Mouse (Mus musculus) subcutaneous adipose tissue, adult 2 months (tissue): ENCODE results near the gene Rbm34. TPM values are rescaled to one million over a fixed set of nuclear protein-coding genes. Genes with fewer than 3 reads are reported as not detected.

ENCODE experiments used
- polyA plus RNA-seq: library from polyadenylated mRNA; depleted of rRNA; stranded (reverse); fragments of >200 nt; gene quantifications from 2 replicates; pipeline ENCODE4 v1.2.3, GENCODE M21; 2012; ENCODE audit warnings: low replicate concordance; rRNA removed

Rbm34 gene
- polyA plus RNA-seq = 1.8 and 3.6 TPM in 2 replicates

DNA sequence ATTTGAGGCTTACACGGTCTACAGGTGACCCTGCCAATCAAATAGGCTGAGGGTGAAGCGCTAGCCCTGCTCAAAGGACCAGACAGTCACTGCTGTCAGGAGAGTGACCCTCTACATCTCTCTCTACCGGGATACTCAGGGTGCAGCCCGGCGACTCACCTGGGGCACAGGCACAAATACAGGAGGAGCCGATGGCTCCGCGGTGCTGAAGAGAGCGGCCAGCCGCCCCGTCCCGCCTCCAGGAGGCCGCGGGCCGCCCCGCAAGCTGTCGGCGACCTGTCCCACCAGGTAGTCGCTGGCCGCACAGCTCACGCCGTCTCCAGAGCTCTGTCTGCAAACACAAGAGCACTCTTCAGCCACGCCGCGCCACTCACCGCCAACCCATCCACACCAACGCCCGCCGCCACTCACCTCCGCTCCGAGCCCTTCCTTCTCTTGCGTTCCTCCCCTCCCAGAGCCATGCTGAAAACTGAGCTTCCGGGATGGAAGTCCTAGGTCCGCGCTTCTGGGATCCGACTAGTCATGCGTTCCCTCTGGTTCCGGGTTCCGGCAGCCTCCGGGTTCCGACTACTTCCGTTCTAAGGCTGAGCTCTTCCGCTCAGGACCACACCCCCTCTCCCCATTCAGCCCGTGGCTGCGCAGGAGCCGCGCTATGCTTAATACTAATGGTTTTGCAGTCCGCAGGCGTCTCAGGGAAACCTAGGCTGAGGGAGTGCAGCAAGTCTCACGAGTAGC lies at the start of gene Rbm34:
Rbm34 (minus strand) TSS at position 493 of the 735 bp plus-strand sequence.

DNA sequence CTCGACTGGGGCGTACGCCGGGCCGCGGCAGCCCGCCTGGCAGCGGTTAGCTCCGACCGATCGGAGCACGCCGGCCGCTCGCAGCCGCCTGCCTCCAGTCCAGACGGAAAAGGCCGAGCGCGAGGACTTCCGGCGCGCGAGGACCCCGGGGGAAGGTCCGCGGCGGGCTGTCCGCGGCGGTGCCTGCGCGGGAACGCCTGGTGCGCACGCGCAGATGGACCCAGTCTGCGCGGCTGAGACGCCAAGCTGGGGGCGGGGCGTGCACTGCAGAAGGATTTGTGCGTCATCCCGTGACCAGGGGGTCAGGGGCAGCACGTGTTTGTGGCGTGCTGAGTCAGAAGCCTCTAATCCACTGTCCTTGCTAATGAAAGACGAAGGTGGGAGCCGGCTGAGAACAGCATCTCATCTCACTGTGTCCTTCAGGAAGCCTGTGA lies 25.1 kb downstream of the Rbm34 start, which contains the start of gene Tomm20:
Tomm20 (minus strand) TSS at position 115 of the 434 bp plus-strand sequence.

Other genes starting within 250 kb of the Rbm34 start
- gene Tomm20, start 25.2 kb downstream of the Rbm34 start, polyA plus RNA-seq = 94.9 and 345 TPM in 2 replicates
- gene Pard3, start 92.8 kb upstream of the Rbm34 start, polyA plus RNA-seq = 22.2 and 54.6 TPM in 2 replicates